Mouse (Mus musculus) G1E-ER4 (cell line): Measurements from ENCODE around the gene Gm15127. TPM values are rescaled to one million over a fixed set of nuclear protein-coding genes. Genes with fewer than 3 reads are reported as not detected.
"Not testable (repeated sequence)": the region's sequence is repeated elsewhere in the genome, so short reads cannot be mapped to it uniquely, and the experiment has no call there.

Experiments used
- GATA1 ChIP-seq: IDR thresholded peaks from one replicate; pipeline ENCODE4 v1.8.0; 2012; ENCODE audit warnings: low read length, inconsistent platforms
- polyA plus RNA-seq: library from polyadenylated mRNA; stranded (reverse); fragments of >175 nt; gene quantifications from 2 replicates; pipeline ENCODE4 v1.2.3, GENCODE M21; 2012

The Gm15127 gene
- not detected in 2 replicates for polyA plus RNA-seq

DNA sequence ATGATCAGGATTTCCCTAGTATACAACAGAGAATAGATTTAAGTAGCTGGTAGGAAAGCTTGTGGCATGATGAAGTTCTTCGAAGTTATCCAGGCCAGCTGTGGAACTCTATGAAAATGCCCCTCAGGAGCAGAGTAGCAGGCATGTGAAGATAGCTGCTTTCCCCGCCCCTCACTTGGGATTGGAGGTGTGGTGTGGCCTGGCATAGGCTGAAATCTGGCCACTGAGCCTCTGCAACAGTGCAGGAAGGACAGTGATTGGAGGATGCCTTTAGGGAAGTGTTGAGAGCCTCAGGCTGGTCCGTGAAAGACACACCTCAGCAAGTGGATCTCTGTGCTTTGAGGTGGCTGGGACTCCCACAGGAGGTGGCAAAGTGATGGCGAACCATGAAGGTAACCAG, at the start of gene Gm15127:
Gene Gm15127 (plus strand): TSS at position 301 of the 400 bp plus-strand sequence.
- TF ChIP-seq GATA1: not testable (repeated sequence)

DNA sequence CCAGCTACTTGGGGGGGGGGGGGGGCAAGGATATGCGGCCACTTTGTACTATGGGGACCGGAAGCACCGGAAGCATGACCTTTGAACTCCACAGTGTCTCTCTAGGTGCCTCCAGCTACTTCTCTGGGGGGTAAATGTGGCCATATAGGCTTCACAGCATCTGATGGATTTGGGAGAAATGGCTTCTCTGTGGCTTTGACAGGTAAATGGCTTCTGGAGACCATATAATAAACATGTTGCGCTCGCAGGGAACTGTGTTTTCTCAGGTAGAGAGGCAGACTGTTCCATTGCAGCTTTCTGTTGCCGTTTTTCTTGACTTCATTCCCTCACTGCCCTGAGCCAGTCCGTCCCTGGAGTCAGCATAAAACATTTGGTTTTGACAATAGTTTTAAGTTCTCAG, 48.3 kb upstream of the Gm15127 start, which contains the start of gene Gm8334:
Gene Gm8334 (minus strand): TSS at position 101 of the 400 bp plus-strand sequence.
- TF ChIP-seq GATA1: not testable (repeated sequence)

Other genes starting within 250 kb of the Gm15127 start
- not detected in 2 replicates for gene Gm15114, start 174.6 kb upstream of the Gm15127 start, polyA plus RNA-seq
- gene Gm8334, start 48.4 kb upstream of the Gm15127 start, polyA plus RNA-seq: not detected in 2 replicates
- gene Luzp4, start 194.0 kb downstream of the Gm15127 start, polyA plus RNA-seq: not detected in 2 replicates